ENCODE assay signal across 15 mouse cellular contexts in genomic region chr3:42427363-42427762, GRCm38 (mm10).
DNase-seq lines count a peak whose midpoint lies in the region; ATAC-seq and TF ChIP-seq lines count a peak whose summit lies in the region.
"Had no signal": no experiment of that assay in that cellular context is flagged by ENCODE, and none has a peak within 500 bp of the region (broad histone marks: within the 10 kb centered on the region; RNA-seq: fewer than 3 reads in every experiment).

No protein-coding gene starts in this region.

- no peak overlapping the region for H3K27ac ChIP-seq in embryonic facial prominence, embryonic 11.5 days (replicated peaks; ENCODE audit: low read depth, low read length)
- no peak overlapping the region for H3K27ac ChIP-seq in embryonic facial prominence, embryonic 10.5 days (replicated peaks)
- H3K27ac ChIP-seq in midbrain, postnatal 0 days (ENCODE audit: low read depth, low read length) = no peak overlapping the region
- no peak overlapping the region for H3K27ac ChIP-seq in midbrain, embryonic 10.5 days (replicated peaks)
- H3K27ac ChIP-seq in hindbrain, postnatal 0 days = no peak overlapping the region
- no peak overlapping the region for H3K27ac ChIP-seq in kidney, embryonic 16.5 days (ENCODE audit: low read length)
- H3K27ac ChIP-seq: midbrain, embryonic 15.5 days had no signal

- no peaks in the 10 kb centered on the region for H3K9me3 ChIP-seq in embryonic facial prominence, embryonic 11.5 days (replicated peaks; ENCODE audit: control insufficient read depth, low read length)
- H3K9me3 ChIP-seq in embryonic facial prominence, embryonic 10.5 days = no peaks in the 10 kb centered on the region
- H3K9me3 ChIP-seq in midbrain, postnatal 0 days (ENCODE audit: low read length) = no peaks in the 10 kb centered on the region
- H3K9me3 ChIP-seq in midbrain, embryonic 10.5 days (replicated peaks) = no peaks in the 10 kb centered on the region
- H3K9me3 ChIP-seq in hindbrain, postnatal 0 days (ENCODE audit: low read length) = no peaks in the 10 kb centered on the region
- H3K9me3 ChIP-seq in kidney, embryonic 16.5 days (ENCODE audit: low read length) = no peaks in the 10 kb centered on the region
- H3K9me3 ChIP-seq: midbrain, embryonic 15.5 days had no signal

- H3K4me2 ChIP-seq in embryonic facial prominence, embryonic 11.5 days (ENCODE audit: low read depth, low read length) = no peak overlapping the region
- H3K4me2 ChIP-seq in midbrain, postnatal 0 days (ENCODE audit: low read depth, low read length, poor library complexity, severe bottlenecking) = no peak overlapping the region
- no peak overlapping the region for H3K4me2 ChIP-seq in hindbrain, postnatal 0 days (ENCODE audit: low read depth, low read length)
- H3K4me2 ChIP-seq in kidney, embryonic 16.5 days (replicated peaks; ENCODE audit: low read depth, low read length) = no peak overlapping the region
- H3K4me2 ChIP-seq: midbrain, embryonic 15.5 days had no signal

- H3K9ac ChIP-seq in embryonic facial prominence, embryonic 11.5 days (replicated peaks; ENCODE audit: low read length) = no peak overlapping the region
- H3K9ac ChIP-seq in midbrain, postnatal 0 days (replicated peaks; ENCODE audit: low read length, poor library complexity, severe bottlenecking) = no peak overlapping the region
- H3K9ac ChIP-seq in hindbrain, postnatal 0 days (replicated peaks; ENCODE audit: low read length) = no peak overlapping the region
- no peak overlapping the region for H3K9ac ChIP-seq in kidney, embryonic 16.5 days (replicated peaks; ENCODE audit: low read length)
- H3K9ac ChIP-seq: midbrain, embryonic 15.5 days had no signal

- 72% methylated on average over 9 of the region's 9 CpGs for WGBS in embryonic facial prominence, embryonic 11.5 days
- 80% methylated on average over 9 of the region's 9 CpGs for WGBS in embryonic facial prominence, embryonic 10.5 days
- WGBS in midbrain, postnatal 0 days = 69% methylated on average over 9 of the region's 9 CpGs
- WGBS in midbrain, embryonic 10.5 days = 89% methylated on average over 9 of the region's 9 CpGs
- WGBS in hindbrain, postnatal 0 days = 74% methylated on average over 9 of the region's 9 CpGs
- whole genome bisulfite sequencing in kidney, embryonic 16.5 days = 82% methylated on average over 9 of the region's 9 CpGs

- H3K36me3 ChIP-seq in embryonic facial prominence, embryonic 11.5 days (replicated peaks; ENCODE audit: control insufficient read depth, insufficient read depth, low read depth, low read length) = no peaks in the 10 kb centered on the region
- H3K36me3 ChIP-seq in embryonic facial prominence, embryonic 10.5 days (replicated peaks) = no peaks in the 10 kb centered on the region
- H3K36me3 ChIP-seq in midbrain, postnatal 0 days (ENCODE audit: insufficient read depth, low read length) = no peaks in the 10 kb centered on the region
- H3K36me3 ChIP-seq in midbrain, embryonic 10.5 days = no peaks in the 10 kb centered on the region
- H3K36me3 ChIP-seq in hindbrain, postnatal 0 days (ENCODE audit: insufficient read depth, low read length) = no peaks in the 10 kb centered on the region
- no peaks in the 10 kb centered on the region for H3K36me3 ChIP-seq in kidney, embryonic 16.5 days (ENCODE audit: insufficient read depth, low read length)
- H3K36me3 ChIP-seq: midbrain, embryonic 15.5 days had no signal

- H3K4me1 ChIP-seq in embryonic facial prominence, embryonic 11.5 days (ENCODE audit: control insufficient read depth, insufficient read depth, low read length) = no peaks in the 10 kb centered on the region
- no peaks in the 10 kb centered on the region for H3K4me1 ChIP-seq in embryonic facial prominence, embryonic 10.5 days
- H3K4me1 ChIP-seq in midbrain, postnatal 0 days (ENCODE audit: insufficient read depth, low read length) = no peaks in the 10 kb centered on the region
- no peaks in the 10 kb centered on the region for H3K4me1 ChIP-seq in midbrain, embryonic 10.5 days
- no peaks in the 10 kb centered on the region for H3K4me1 ChIP-seq in hindbrain, postnatal 0 days (ENCODE audit: insufficient read depth, low read length)
- H3K4me1 ChIP-seq in kidney, embryonic 16.5 days (ENCODE audit: insufficient read depth, low read length) = no peaks in the 10 kb centered on the region
- H3K4me1 ChIP-seq: midbrain, embryonic 15.5 days had no signal

- ATAC-seq in embryonic facial prominence, embryonic 11.5 days (replicated peaks; ENCODE audit: insufficient number of reproducible peaks, low FRiP score, low TSS enrichment, low read depth) = no peak
- no peak for ATAC-seq in midbrain, postnatal 0 days (ENCODE audit: low FRiP score)
- peak; percentile 61; the same call in 1 of the 2 replicates for ATAC-seq in hindbrain, postnatal 0 days
- ATAC-seq in kidney, embryonic 16.5 days (ENCODE audit: low FRiP score, low TSS enrichment) = no peak
- ATAC-seq: forebrain, embryonic 14.5 days; midbrain, embryonic 15.5 days had no signal

- H3K4me3 ChIP-seq in embryonic facial prominence, embryonic 11.5 days (ENCODE audit: low read depth, low read length) = no peak overlapping the region
- no peak overlapping the region for H3K4me3 ChIP-seq in embryonic facial prominence, embryonic 10.5 days
- H3K4me3 ChIP-seq in midbrain, postnatal 0 days (ENCODE audit: low read depth, low read length) = no peak overlapping the region
- H3K4me3 ChIP-seq in midbrain, embryonic 10.5 days = no peak overlapping the region
- no peak overlapping the region for H3K4me3 ChIP-seq in hindbrain, postnatal 0 days (ENCODE audit: low read length)
- H3K4me3 ChIP-seq in kidney, embryonic 16.5 days (ENCODE audit: low read length) = no peak overlapping the region
- H3K4me3 ChIP-seq: midbrain, embryonic 15.5 days had no signal

- H3K27me3 ChIP-seq in embryonic facial prominence, embryonic 11.5 days (ENCODE audit: control insufficient read depth, insufficient read depth, low read length) = no peaks in the 10 kb centered on the region
- no peaks in the 10 kb centered on the region for H3K27me3 ChIP-seq in embryonic facial prominence, embryonic 10.5 days (replicated peaks; ENCODE audit: low read depth, poor library complexity, severe bottlenecking)
- no peaks in the 10 kb centered on the region for H3K27me3 ChIP-seq in midbrain, postnatal 0 days (ENCODE audit: insufficient read depth, low read length)
- no peaks in the 10 kb centered on the region for H3K27me3 ChIP-seq in midbrain, embryonic 10.5 days (ENCODE audit: low read depth, poor library complexity, severe bottlenecking)
- no peaks in the 10 kb centered on the region for H3K27me3 ChIP-seq in hindbrain, postnatal 0 days (ENCODE audit: insufficient read depth, low read length)
- no peaks in the 10 kb centered on the region for H3K27me3 ChIP-seq in kidney, embryonic 16.5 days (ENCODE audit: insufficient read depth, low read length)
- H3K27me3 ChIP-seq: CH12.LX; midbrain, embryonic 15.5 days had no signal

- DNase-seq in embryonic facial prominence, embryonic 11.5 days (ENCODE audit: low spot score) = peak; percentile 1
- DNase-seq in embryonic facial prominence, embryonic 10.5 days (ENCODE audit: low spot score) = no peak
- DNase-seq in midbrain, postnatal 0 days (ENCODE audit: low spot score) = peak; percentile 35
- no peak for DNase-seq in midbrain, embryonic 10.5 days (ENCODE audit: low spot score)
- peak; percentile 19 for DNase-seq in hindbrain, postnatal 0 days (ENCODE audit: low spot score)
- peak; percentile 13 for DNase-seq in retina, postnatal 1 day
- DNase-seq in cerebellum, postnatal 10 days = no peak
- DNase-seq: adrenal gland, postnatal 14 days; cerebellum, postnatal 25 days; gastrocnemius, postnatal 14 days; heart, postnatal 10 days had no signal

- no peak for TF ChIP-seq CTCF in midbrain, postnatal 0 days (IDR thresholded peaks at IDR 0.05)
- no peak for TF ChIP-seq CTCF in hindbrain, postnatal 0 days (IDR thresholded peaks at IDR 0.05; ENCODE audit: low read depth)

Comparison
In these comparisons a context has a peak if more than half of its experiments do, and no peak if none do; other contexts are left out.
1. DNase-seq: peak in embryonic facial prominence, embryonic 11.5 days (single experiment), midbrain, postnatal 0 days (single experiment), hindbrain, postnatal 0 days (single experiment) and retina, postnatal 1 day (single experiment); none in embryonic facial prominence, embryonic 10.5 days (single experiment), midbrain, embryonic 10.5 days (single experiment) and cerebellum, postnatal 10 days (0 of 2).